Mouse (Mus musculus): ENCODE results near the gene Rasgef1a. TPM values are rescaled to one million over a fixed set of nuclear protein-coding genes. Genes with fewer than 3 reads are reported as not detected.

The Rasgef1a gene
- total and polyA plus RNA-seq, 3 experiments: 0.18 to 0.37 (median 0.37) TPM

GRCm38 (mm10) chr6:118018666-118019065 lies 7.4 kb downstream of the Rasgef1a start:
- H3K27ac ChIP-seq: no peak overlapping the region
- TF ChIP-seq EP300 (IDR thresholded peaks at IDR 0.05; ENCODE audit: insufficient read depth, low read depth, low read length) (no peak), POLR2A (IDR thresholded peaks at IDR 0.05; ENCODE audit: insufficient read depth, low read depth, low read length) (no peak), CTCF (IDR thresholded peaks at IDR 0.05) (no peak)
- H3K79me2 ChIP-seq (replicated peaks; ENCODE audit: control insufficient read depth, insufficient read depth, low read length): no peaks in the 10 kb centered on the region
- intact Hi-C loops (cut with DNase I): no loop called here
- no peak overlapping the region for H3K4me3 ChIP-seq
- no peak for DNase-seq
- H3K4me1 ChIP-seq (ENCODE audit: control insufficient read depth, insufficient read depth, low read length): no peaks in the 10 kb centered on the region
- no peaks in the 10 kb centered on the region for H3K36me3 ChIP-seq (ENCODE audit: control insufficient read depth, insufficient read depth, low read length)
- H3K9ac ChIP-seq (ENCODE audit: low read depth, low read length): no peak overlapping the region
- 37% methylated on average over 5 of the region's 5 CpGs for whole genome bisulfite sequencing
- H3K27me3 ChIP-seq (ENCODE audit: control insufficient read depth, insufficient read depth, low read length): no peaks in the 10 kb centered on the region

GRCm38 (mm10) chr6:118019569-118019968 lies 8.3 kb downstream of the Rasgef1a start:
- intact Hi-C loops (cut with DNase I): no loop called here
- no peak for DNase-seq
- H3K9ac ChIP-seq (ENCODE audit: low read depth, low read length): no peak overlapping the region
- H3K27me3 ChIP-seq (ENCODE audit: control insufficient read depth, insufficient read depth, low read length): no peaks in the 10 kb centered on the region
- TF ChIP-seq EP300 (IDR thresholded peaks at IDR 0.05; ENCODE audit: insufficient read depth, low read depth, low read length): no peak
- TF ChIP-seq POLR2A (IDR thresholded peaks at IDR 0.05; ENCODE audit: insufficient read depth, low read depth, low read length): no peak
- TF ChIP-seq CTCF (IDR thresholded peaks at IDR 0.05): no peak
- H3K4me3 ChIP-seq: no peak overlapping the region
- H3K79me2 ChIP-seq (replicated peaks; ENCODE audit: control insufficient read depth, insufficient read depth, low read length): no peaks in the 10 kb centered on the region
- H3K36me3 ChIP-seq (ENCODE audit: control insufficient read depth, insufficient read depth, low read length): no peaks in the 10 kb centered on the region
- WGBS: 33% methylated on average over 7 of the region's 7 CpGs
- no peak overlapping the region for H3K27ac ChIP-seq
- no peaks in the 10 kb centered on the region for H3K4me1 ChIP-seq (ENCODE audit: control insufficient read depth, insufficient read depth, low read length)

GRCm38 (mm10) chr6:118022898-118023635 lies 11.8 kb downstream of the Rasgef1a start:
- Histone ChIP-seq H3K9ac (ENCODE audit: low read depth, low read length) (no peak overlapping the region), H3K27me3 (ENCODE audit: control insufficient read depth, insufficient read depth, low read length) (no peaks in the 10 kb centered on the region), H3K4me1 (ENCODE audit: control insufficient read depth, insufficient read depth, low read length) (no peaks in the 10 kb centered on the region), H3K36me3 (ENCODE audit: control insufficient read depth, insufficient read depth, low read length) (no peaks in the 10 kb centered on the region), H3K4me3 (no peak overlapping the region), H3K79me2 (replicated peaks; ENCODE audit: control insufficient read depth, insufficient read depth, low read length) (no peaks in the 10 kb centered on the region), H3K27ac (no peak overlapping the region)
- intact Hi-C loops (cut with DNase I): no loop called here
- TF ChIP-seq CTCF (IDR thresholded peaks at IDR 0.05) (no peak), POLR2A (IDR thresholded peaks at IDR 0.05; ENCODE audit: insufficient read depth, low read depth, low read length) (no peak), EP300 (IDR thresholded peaks at IDR 0.05; ENCODE audit: insufficient read depth, low read depth, low read length) (no peak)
- 59% methylated on average over 15 of the region's 15 CpGs for WGBS
- DNase-seq: no peak

GRCm38 (mm10) chr6:118027036-118027435 lies 15.8 kb downstream of the Rasgef1a start:
- H3K79me2 ChIP-seq (replicated peaks; ENCODE audit: control insufficient read depth, insufficient read depth, low read length): no peaks in the 10 kb centered on the region
- H3K9ac ChIP-seq (ENCODE audit: low read depth, low read length): no peak overlapping the region
- intact Hi-C loops (cut with DNase I): no loop called here
- DNase-seq: no peak
- no peaks in the 10 kb centered on the region for H3K36me3 ChIP-seq (ENCODE audit: control insufficient read depth, insufficient read depth, low read length)
- TF ChIP-seq POLR2A (IDR thresholded peaks at IDR 0.05; ENCODE audit: insufficient read depth, low read depth, low read length): no peak
- TF ChIP-seq CTCF (IDR thresholded peaks at IDR 0.05): no peak
- H3K4me3 ChIP-seq: no peak overlapping the region
- no peaks in the 10 kb centered on the region for H3K4me1 ChIP-seq (ENCODE audit: control insufficient read depth, insufficient read depth, low read length)
- no peaks in the 10 kb centered on the region for H3K27me3 ChIP-seq (ENCODE audit: control insufficient read depth, insufficient read depth, low read length)
- no peak overlapping the region for H3K27ac ChIP-seq
- WGBS: 69% methylated on average over 3 of the region's 3 CpGs

GRCm38 (mm10) chr6:118031467-118031866 lies 20.2 kb downstream of the Rasgef1a start:
- H3K79me2 ChIP-seq (replicated peaks; ENCODE audit: control insufficient read depth, insufficient read depth, low read length): no peaks in the 10 kb centered on the region
- peaks cover 2% of the 10 kb centered on the region; the same call in 1 of the 2 replicates for H3K4me1 ChIP-seq (ENCODE audit: control insufficient read depth, insufficient read depth, low read length)
- TF ChIP-seq POLR2A (IDR thresholded peaks at IDR 0.05; ENCODE audit: insufficient read depth, low read depth, low read length) (no peak), CTCF (IDR thresholded peaks at IDR 0.05) (no peak), EP300 (IDR thresholded peaks at IDR 0.05; ENCODE audit: insufficient read depth, low read depth, low read length) (no peak)
- H3K4me3 ChIP-seq: no peak overlapping the region
- H3K9ac ChIP-seq (ENCODE audit: low read depth, low read length): no peak overlapping the region
- no peaks in the 10 kb centered on the region for H3K36me3 ChIP-seq (ENCODE audit: control insufficient read depth, insufficient read depth, low read length)
- H3K27ac ChIP-seq: no peak overlapping the region
- intact Hi-C loops (cut with DNase I): no loop called here
- WGBS: 36% methylated on average over 1 of the region's 1 CpGs
- DNase-seq: no peak
- no peaks in the 10 kb centered on the region for H3K27me3 ChIP-seq (ENCODE audit: control insufficient read depth, insufficient read depth, low read length)

- WGBS: 61% methylated on average over 6 of the region's 6 CpGs
- Histone ChIP-seq H3K27ac (no peak overlapping the region), H3K36me3 (ENCODE audit: control insufficient read depth, insufficient read depth, low read length) (no peaks in the 10 kb centered on the region), H3K9ac (ENCODE audit: low read depth, low read length) (no peak overlapping the region), H3K27me3 (ENCODE audit: control insufficient read depth, insufficient read depth, low read length) (no peaks in the 10 kb centered on the region), H3K79me2 (replicated peaks; ENCODE audit: control insufficient read depth, insufficient read depth, low read length) (no peaks in the 10 kb centered on the region), H3K4me3 (no peak overlapping the region), H3K4me1 (ENCODE audit: control insufficient read depth, insufficient read depth, low read length) (peaks cover 2% of the 10 kb centered on the region; the same call in 1 of the 2 replicates)
- intact Hi-C loops (cut with DNase I): no loop called here
- no peak for DNase-seq
- TF ChIP-seq CTCF (IDR thresholded peaks at IDR 0.05) (no peak), POLR2A (IDR thresholded peaks at IDR 0.05; ENCODE audit: insufficient read depth, low read depth, low read length) (no peak), EP300 (IDR thresholded peaks at IDR 0.05; ENCODE audit: insufficient read depth, low read depth, low read length) (no peak)
Observed at GRCm38 (mm10) chr6:118035639-118036038, 24.4 kb downstream of the Rasgef1a start.
